Mouse (Mus musculus): ENCODE results near the gene Tmprss15. TPM values are rescaled to one million over a fixed set of nuclear protein-coding genes. Genes with fewer than 3 reads are reported as not detected.

Gene Tmprss15
- total RNA-seq (2015) (not detected in 2 replicates), total RNA-seq (2017) (not detected in 2 replicates)

- ATAC-seq (replicated peaks; ENCODE audit: poor library complexity): no peak
Observed at GRCm38 (mm10) chr16:79090997-79091396, at the start of gene Tmprss15. TSS of gene Tmprss15 (minus strand) at chr16:79091097.

DNA sequence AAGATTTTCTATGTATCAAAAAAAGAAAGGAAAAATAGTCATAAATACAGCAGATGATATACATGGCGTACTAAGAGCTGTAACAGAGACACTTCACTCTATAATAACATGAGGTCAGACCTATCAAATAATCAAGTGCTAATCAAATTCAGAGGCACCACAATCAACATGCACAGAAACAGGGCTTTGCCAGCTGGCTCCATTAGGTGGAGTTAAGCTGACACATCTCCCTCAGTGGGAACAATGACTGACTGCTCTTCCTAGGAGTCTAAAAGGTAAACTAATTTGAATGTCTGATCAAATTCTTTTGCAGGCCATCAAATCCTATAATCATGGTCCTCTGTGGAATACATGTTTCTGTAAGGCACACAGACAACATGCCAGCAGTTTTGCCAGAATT lies 24.0 kb upstream of the Tmprss15 start:
- no peak for ATAC-seq (replicated peaks; ENCODE audit: poor library complexity)

DNA sequence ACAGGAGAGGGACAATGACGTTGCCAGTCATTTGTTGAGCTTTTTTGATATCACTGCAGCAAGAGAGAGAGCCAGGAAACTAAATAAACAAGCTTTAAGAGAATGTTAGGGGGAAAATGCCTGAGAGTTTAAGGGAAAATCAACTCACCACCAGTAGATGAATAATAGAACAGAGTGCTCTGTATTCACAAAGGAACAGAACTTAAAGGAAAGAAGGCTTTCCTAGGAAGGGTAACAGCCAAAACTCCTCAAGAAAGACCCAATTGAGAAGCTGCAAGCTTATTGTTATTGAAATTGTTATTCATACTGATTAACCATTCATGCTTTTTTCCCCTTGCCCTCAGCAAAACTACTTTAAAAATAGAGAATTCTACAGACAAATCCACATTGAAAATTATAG lies 18.6 kb upstream of the Tmprss15 start:
- no peak for ATAC-seq (replicated peaks; ENCODE audit: poor library complexity)

DNA sequence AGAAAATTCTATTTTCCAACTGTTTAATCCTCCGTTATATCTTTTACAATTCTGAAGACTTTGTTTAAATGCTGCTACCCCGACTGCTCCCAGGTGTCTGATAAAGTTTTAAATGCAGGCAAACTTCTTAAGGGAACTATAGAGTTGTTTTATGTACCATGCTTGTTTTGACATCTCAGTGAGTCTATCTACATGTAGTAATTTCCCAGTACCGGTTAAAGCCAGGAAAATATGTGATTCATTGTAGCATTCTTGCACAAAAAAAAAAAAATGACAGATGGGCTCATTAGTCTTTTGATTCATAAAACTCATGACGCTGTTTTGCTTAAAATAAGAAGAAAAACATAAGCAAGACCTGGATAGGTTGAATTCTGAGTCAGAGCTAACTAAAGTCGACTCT lies 18.1 kb upstream of the Tmprss15 start:
- ATAC-seq (replicated peaks; ENCODE audit: poor library complexity): no peak

DNA sequence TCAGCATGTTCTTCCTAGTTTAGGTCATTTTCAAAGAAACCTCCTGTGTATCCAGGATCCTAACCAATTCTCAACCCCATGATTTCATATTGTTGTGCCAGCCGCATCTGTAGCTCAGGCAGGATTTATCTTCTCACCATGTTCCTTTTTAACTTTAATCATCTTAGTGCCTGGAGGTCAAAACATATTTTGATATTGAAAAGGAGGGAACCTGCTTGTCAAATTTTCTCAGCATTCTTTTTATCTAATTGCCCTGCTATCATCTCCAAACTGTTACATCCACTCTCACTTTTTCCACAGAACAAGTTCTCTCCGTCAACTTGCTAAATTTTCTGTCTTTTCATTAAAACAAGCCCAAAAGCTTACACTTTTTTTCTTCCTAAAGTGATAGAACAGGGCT lies 9.4 kb upstream of the Tmprss15 start:
- no peak for ATAC-seq (replicated peaks; ENCODE audit: poor library complexity)

GRCm38 (mm10) chr16:79098321-79098720 lies 7.4 kb upstream of the Tmprss15 start:
- ATAC-seq (replicated peaks; ENCODE audit: poor library complexity): no peak

- ATAC-seq (replicated peaks; ENCODE audit: poor library complexity): no peak
Observed at GRCm38 (mm10) chr16:79086550-79086949, 4.3 kb downstream of the Tmprss15 start.

- ATAC-seq (replicated peaks; ENCODE audit: poor library complexity): no peak
Observed at GRCm38 (mm10) chr16:79063848-79064247, 27.0 kb downstream of the Tmprss15 start.

DNA sequence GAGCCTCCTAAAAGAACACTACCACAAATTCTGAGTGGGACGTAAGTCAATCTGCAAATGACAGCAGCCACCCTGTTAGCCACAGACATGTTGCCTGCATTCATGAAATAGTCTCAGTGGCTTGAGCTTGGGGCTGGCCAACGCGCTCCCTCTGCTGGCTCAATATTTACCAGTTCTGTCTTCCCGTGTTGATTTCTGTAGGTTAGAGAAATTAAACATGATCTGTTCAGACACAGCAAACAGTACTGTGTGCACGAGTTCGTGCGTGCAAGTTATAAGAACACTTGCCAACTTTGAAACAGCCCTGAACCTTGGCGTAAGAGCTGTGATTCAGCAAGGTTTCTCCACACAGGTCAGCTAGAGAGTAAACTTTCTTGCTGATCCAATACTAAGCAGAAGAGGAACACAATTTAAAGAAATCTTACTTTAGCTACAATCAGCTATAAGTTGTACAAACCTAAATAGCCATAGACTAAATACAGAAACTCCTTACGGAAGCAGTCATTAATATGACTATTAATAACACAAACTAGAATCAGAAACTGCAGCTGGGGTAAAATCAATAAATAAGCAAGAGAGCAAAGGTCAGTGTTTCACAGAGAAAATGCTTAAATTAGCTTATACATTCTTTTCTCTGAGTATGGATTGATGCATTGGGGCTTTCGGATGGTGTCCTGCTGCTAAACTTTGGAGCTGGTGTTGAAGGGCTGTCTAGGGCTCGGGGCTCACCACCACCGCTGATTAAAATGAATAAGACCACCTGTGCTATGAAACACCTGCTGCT lies 31.9 kb downstream of the Tmprss15 start:
- ATAC-seq (replicated peaks; ENCODE audit: poor library complexity): peak; percentile 52; the same call in 1 of the 2 replicates

GRCm38 (mm10) chr16:79032593-79032992 lies 58.3 kb downstream of the Tmprss15 start:
- no peak for ATAC-seq (replicated peaks; ENCODE audit: poor library complexity)

- no peak for ATAC-seq (replicated peaks; ENCODE audit: poor library complexity)
Observed at GRCm38 (mm10) chr16:79002812-79003211, 88.1 kb downstream of the Tmprss15 start.

GRCm38 (mm10) chr16:79001679-79002078 lies 89.2 kb downstream of the Tmprss15 start:
- no peak for ATAC-seq (replicated peaks; ENCODE audit: poor library complexity)

GRCm38 (mm10) chr16:78976384-78976783 lies 114.5 kb downstream of the Tmprss15 start:
- no peak for ATAC-seq (replicated peaks; ENCODE audit: poor library complexity)

DNA sequence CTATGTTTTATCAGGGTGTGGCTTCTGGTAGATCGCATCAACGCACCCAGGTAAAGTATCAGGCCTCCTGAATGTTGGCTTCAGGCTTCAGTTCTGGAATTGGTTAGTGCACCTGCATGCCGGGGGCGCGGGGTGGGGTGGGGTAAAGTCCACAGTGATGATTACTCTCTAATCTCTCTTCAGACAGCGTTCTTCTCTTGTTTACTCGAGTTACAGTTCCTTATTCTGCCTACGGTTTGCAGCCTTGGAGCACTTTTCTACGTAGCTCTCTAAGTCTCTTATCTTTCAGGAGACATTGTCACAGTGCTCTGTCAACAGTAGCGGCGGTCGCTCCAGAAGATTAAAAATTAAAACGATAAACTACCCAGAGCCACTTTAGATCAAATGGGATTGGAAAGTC lies 116.8 kb downstream of the Tmprss15 start:
- ATAC-seq (replicated peaks; ENCODE audit: poor library complexity): no peak

- ATAC-seq (replicated peaks; ENCODE audit: poor library complexity): peak; percentile 83
Observed at GRCm38 (mm10) chr16:78969091-78969731, 121.7 kb downstream of the Tmprss15 start.

GRCm38 (mm10) chr16:78957434-78957833 lies 133.5 kb downstream of the Tmprss15 start:
- no peak for ATAC-seq (replicated peaks; ENCODE audit: poor library complexity)

GRCm38 (mm10) chr16:78950359-78950758 lies 140.5 kb downstream of the Tmprss15 start:
- no peak for ATAC-seq (replicated peaks; ENCODE audit: poor library complexity)

GRCm38 (mm10) chr16:78937755-78938154 lies 153.1 kb downstream of the Tmprss15 start:
- no peak for ATAC-seq (replicated peaks; ENCODE audit: poor library complexity)

- no peak for ATAC-seq (replicated peaks; ENCODE audit: poor library complexity)
Observed at GRCm38 (mm10) chr16:78934298-78934697, 156.6 kb downstream of the Tmprss15 start.

DNA sequence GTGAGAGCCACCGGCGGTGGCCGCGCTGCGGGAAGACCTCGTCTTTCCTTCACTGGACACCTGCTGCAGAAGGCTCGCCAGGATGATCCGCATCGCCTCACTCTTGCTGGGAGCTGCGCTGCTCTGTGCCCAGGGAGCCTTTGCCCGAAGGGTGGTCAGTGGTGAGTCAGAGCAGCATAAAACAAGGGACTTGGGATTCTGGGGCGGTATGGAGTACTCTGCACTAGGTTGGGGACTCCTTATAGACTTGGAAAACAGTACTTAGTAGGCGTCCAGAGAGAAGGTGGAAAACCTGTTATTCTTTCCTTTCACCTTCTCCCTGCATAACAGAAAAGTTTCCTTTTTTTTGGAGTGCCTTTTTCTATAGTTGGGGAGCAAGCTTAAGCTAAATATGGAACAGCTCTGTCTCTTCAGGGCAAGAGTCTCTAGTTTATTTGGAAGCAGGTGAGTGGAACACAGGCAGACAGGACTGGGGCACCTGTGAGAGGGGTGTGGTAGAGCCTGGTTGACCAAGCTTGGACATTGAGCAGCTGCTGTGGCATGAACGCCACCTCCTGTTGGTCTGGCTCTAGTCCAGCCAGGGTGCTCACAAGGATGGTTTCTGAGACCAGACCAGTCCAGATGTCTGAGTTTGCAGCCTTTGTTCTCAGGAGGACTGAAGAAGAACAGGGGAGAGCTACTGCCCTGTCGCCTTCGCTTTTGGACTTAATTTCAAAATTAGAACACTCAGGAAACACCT lies 159.4 kb downstream of the Tmprss15 start:
- ATAC-seq (replicated peaks; ENCODE audit: poor library complexity): no peak

GRCm38 (mm10) chr16:78930382-78931286 lies 160.3 kb downstream of the Tmprss15 start, which contains the start of gene Chodl:
TSS of gene Chodl (plus strand) at chr16:78930948.
- ATAC-seq (replicated peaks; ENCODE audit: poor library complexity): no peak
